Mouse (Mus musculus) right cerebral cortex, postnatal 36 days (tissue): Measurements from ENCODE around the gene Pkp4.

Experiments
- DNase-seq, 2 experiments: peaks; one replicate each; pipeline ENCODE4 v3.0.0; 2022; ENCODE audit warnings: low spot score in 2 of 2, mixed read lengths in 1 of 2

Gene Pkp4

DNA sequence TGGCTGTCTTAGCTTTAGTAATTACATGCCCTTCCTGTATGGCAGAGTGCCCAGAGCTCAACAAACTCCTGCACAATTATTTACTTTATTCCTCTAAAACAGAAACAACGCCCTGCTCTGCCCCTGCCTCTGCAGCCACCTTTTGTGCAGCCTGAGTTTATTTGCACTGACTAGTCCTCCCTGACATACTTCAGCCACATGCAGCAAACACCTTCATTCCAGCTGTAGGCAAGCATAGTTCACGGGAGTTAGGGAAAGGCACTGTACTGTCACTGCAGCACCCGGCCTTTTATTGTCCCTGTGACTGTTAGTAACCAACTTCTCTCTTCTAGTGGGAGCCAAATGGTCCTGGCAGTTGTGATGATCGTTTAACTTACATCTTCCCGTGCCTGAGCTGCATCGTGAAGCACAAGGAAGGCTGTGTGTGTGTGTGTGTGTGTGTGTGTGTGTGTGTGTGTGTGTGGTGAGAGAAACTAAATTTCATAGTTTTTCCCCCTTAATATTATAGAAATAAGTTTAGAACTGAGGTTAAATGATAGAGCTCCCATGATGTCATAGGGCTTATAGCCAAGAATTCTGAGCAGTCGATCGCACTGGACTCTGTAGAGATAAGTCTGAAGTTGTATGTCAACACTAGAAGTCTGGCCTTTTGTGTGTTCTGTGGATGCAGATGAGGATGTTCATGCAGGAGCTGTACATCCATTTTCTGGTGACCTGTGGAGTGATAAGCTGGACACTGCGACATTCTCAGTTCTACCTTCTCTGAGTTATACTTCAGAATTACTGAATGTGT lies 59.5 kb downstream of the Pkp4 start:
- DNase-seq, result no peak

DNA sequence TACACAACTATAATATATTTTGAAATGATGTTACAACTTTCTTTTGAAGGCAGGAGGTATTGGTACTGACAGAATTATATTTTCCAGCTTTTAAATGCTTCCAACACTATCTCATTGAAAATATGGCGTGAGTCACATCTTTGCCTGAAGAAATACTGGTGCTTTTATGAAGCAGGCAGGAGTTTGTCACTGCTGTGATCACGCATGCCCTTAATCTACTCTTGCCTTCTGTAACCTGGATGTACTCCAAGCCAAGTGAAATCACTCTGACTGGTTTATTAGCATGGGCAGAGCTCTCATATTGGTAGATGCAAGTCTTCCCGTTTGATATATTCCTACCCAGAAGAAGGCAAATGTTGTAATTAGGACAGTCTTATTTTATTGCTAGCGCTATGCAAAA lies 65.7 kb downstream of the Pkp4 start:
- no peak for DNase-seq

DNA sequence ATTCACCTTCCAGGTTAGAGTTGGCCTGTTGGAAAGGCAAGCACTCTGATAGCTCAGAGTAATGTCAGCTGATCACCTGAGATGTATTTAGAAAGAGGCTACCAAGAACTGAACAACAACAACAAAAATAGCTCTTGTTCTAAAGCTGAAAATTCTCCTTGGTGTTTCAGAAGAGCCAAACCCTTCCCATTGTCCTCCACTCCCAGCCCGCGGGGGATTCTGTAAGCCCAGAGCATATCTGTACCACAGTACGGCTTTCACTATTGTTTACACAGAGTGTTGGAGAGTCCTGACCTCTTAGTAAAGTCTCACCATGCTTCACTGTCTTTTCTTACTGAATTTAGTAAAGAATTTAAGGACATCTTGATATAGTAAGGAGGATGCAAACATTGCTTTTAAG lies 66.4 kb downstream of the Pkp4 start:
- DNase-seq, result no peak

DNA sequence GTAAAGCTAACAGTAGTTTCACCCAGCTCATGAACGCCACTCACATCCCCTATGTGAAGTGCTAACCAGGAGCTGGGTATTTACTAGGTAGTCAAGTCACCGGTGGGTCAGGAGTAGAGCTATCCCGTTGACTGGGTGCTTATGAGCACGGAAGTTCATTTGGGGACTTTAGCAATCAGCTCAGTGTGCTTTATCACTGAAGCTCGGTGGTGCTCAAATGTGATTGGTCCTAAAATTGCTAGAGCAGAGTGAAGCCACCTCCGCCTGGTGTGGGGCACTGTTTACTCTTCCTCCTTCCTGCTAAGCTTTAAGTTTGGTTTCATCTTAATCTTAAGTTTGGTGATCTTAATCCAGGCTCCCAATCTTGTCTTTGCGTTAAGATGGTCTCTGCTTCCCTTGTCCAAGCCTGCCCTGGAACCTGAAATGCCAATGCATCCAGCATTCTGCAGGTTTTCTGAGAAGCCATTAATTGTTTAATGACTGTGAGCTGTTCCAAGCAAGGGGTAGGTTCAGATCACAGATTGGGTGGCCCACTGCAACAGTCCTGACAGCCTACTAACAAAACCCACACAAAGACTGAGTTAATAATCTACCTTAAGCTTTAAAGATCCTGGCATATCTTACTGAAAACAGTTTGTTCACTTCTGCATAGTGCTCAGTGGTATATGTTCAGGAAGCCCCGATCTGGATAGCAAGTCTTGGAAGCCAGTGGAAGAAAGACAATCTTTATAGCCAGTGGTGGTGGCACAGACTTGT lies 67.0 kb downstream of the Pkp4 start:
- no peak for DNase-seq

- DNase-seq, result no peak
Measured at GRCm38 (mm10) chr2:59229250-59229895, 68.7 kb downstream of the Pkp4 start.

DNA sequence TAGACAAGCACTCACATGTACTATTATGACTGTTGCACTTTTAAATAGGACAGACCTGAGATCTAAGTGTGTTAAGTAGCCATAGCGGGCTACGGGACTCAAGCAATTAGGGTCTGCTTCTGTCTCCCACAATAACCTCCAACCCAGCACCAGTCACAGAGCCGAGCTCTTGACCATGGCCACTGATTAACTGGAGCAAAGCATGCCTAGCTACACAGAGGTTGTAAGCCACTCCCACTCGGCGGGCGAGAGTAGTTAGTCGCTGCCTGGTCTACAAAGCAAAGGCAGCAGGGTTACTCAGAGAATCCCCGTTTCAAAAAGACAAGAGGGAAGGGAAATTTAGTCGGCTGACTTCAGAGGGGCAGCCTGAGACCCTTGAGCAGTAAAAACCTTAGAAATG lies 70.0 kb downstream of the Pkp4 start:
- no peak for DNase-seq

DNA sequence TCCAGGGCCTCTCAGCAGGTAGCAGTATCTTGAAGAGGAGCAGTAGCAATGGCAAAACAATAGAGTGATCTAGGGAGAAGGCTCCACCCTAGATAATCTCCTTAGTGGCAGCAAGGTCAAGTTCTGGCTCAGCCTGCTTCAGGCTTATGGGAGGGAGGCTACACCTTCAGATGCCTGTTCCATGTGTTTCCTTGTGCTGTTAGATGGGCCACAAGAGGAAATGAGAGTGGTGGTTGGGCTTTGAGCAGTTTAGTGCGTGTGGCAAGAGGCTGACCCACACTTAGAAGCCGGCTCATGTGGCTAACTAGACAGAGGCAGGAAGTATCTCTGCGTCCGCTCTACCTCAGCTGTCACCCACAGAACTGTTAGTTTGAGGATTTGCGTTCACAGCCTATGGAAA lies 70.9 kb downstream of the Pkp4 start:
- no peak for DNase-seq

- DNase-seq, result no peak
Measured at GRCm38 (mm10) chr2:59233294-59233923, 72.8 kb downstream of the Pkp4 start.

DNA sequence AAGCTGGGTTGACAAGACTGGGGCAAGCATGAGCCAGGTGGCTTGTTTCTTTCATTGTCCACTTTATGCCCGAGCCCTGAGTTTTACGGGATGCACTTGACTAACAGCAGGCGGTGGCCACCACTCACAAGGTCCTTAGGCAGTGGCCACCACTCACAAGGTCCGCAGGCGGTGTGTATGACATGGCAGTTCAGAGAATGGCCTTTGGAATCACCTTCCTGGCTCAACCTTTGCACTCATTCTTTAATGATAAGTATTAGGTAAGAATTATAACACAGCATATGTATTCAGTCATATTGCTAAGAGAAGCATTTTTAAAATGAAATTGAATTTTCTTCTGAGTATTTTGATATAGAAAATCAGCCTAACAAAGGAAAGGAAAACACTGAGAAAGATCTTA lies 73.3 kb downstream of the Pkp4 start:
- no peak for DNase-seq

GRCm38 (mm10) chr2:59234537-59234936 lies 73.9 kb downstream of the Pkp4 start:
- no peak for DNase-seq

DNA sequence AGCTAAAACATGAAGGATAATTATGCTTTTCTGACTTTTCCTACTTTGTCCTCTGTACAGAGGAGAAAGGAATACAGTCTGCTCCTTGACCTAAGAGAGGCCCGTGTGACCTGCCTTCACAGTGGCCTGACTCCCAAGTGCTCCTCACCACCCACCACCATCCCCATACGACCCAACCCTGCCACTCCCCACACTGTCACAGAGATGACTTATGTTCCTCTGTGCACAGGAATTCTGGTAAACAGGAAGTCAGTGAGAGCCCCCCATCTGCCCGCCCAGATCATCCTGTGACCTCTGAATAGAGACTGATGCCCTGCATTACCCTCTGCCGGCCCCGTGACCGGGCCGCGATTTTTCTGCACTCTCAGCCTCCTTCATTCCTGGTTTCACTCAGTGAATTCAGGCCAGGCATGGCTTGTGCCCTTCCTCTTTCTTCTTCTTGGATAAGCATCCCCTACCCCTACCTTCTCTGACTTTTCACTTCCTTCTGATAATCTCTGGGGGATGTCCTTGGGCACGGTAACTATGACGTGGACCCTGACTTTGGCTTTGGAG lies 79.3 kb downstream of the Pkp4 start:
- no peak for DNase-seq

- no peak for DNase-seq
Measured at GRCm38 (mm10) chr2:59242117-59242516, 81.5 kb downstream of the Pkp4 start.

DNA sequence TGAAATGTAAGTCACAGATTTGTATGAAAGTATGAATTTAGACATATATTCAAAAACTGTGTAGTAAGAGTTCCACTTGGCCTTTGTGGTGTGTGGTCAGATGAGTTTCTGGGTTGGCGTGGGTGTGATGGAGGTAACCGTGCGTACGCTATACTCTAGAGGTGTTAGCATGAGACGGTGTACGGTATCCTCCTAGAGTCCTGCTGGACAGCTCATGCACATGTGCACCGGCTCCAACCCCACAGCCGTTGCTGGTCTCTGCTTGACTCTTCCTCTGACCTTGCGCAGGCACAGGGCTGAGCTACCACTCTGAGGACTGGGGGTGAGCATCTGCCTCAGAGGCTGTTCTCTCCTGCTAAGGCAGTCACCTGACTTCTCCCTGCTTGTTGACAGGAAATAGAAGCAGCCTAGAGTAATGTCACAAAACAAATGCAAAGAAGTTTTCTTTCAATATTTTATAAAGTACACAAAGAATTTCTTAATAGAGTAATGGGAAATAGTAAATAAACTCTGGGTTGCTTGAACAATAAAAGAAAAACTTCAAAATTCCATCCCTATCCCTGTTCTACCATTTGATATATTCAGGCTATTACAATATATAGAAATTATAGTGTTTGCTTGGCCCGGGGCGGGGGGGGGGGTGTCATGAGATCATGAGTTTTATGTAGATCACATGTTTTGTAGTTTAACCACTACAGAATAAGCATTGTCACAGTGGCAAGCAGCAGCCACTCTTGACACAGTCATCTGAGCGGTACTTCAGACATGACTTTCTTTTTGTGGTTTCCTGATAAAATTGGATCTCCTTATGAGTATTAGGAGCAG lies 83.8 kb downstream of the Pkp4 start:
- no peak for DNase-seq

DNA sequence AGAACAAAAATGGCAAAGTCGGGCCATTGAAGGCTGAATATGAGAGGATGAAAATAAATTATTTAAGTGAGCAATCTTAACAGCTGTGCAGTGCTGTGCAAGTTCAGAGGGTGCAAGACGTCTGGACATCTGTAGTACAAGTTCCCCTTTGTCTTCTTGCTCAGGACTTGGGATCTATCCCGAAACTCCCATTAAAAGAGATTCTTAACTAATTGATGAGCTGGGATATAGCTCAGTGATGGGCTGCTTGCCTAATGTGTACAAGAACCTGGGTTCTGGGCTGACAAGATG lies 84.4 kb downstream of the Pkp4 start:
- no peak for DNase-seq

- no peak for DNase-seq
Measured at GRCm38 (mm10) chr2:59248806-59249205, 88.2 kb downstream of the Pkp4 start.

- DNase-seq, result no peak
Measured at GRCm38 (mm10) chr2:59252818-59253217, 92.2 kb downstream of the Pkp4 start.

- DNase-seq, result no peak
Measured at GRCm38 (mm10) chr2:59253435-59253834, 92.8 kb downstream of the Pkp4 start.

- DNase-seq, result peak; percentile 30 to 74
Measured at GRCm38 (mm10) chr2:59258821-59259231, 98.2 kb downstream of the Pkp4 start.

- DNase-seq, result no peak
Measured at GRCm38 (mm10) chr2:59259346-59259745, 98.7 kb downstream of the Pkp4 start.

DNA sequence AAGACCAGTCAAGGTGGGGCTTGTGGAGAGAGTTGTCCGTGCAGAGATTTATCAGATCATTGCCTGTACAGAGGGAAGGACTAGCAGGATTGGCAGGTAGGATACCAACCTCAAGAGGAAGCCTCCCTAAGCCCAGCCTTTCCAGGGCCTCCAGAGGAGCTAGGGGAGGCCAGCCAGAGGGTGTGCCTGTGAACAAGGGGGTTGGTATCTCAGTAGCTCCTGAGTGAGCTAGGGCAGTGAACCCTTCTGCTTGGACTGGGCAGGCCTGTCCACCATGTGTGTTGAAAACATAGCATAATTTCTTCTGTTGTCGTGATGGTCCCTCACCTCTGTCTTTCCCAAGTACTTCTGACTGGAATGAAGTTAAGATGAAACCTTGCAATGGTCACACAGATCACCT lies 100.6 kb downstream of the Pkp4 start:
- DNase-seq, result no peak

GRCm38 (mm10) chr2:59266428-59266827 lies 105.8 kb downstream of the Pkp4 start:
- DNase-seq, result no peak
